Mouse (Mus musculus) cerebellum, adult 2 months (tissue): Measurements from ENCODE around the gene Asf1b.

ENCODE experiments used
- CTCF ChIP-seq: fragments of 200-500 bp; IDR thresholded peaks from 2 replicates; pipeline ENCODE4 v1.5.1; 2011; ENCODE audit warnings: low read depth, mild to moderate bottlenecking, control low read depth, low read length, moderate library complexity, borderline replicate concordance; ENCODE audit not compliant: insufficient read depth
- POLR2A ChIP-seq: fragments of 200-500 bp; IDR thresholded peaks from 2 replicates; pipeline ENCODE4 v1.6.1; 2011; ENCODE audit warnings: low read length, control low read depth, borderline replicate concordance; ENCODE audit not compliant: insufficient read depth

DNA sequence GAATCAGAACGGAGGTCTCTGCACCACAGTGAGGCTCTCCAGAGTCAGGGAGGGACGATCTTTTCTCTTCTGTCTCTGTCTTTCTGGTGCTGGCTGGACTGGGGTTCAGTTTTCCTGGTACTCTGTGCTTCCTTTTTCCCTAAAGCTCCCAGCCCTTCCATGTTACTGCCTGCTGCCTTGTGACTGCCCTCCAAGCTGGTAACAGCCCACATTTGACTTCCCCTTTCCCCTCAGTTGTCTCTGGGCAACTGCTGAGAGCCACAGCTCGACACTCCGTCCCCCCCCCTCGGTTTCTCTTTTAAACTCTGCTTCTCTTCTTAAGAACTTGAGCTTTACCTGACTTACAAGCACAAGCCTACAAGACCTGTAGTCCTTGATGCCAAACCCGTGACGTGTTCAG is 33.9 kb downstream of the Asf1b start:
- TF ChIP-seq POLR2A (no peak), CTCF (no peak)
